Mouse (Mus musculus): ENCODE results near the gene Ptpn12. TPM values are rescaled to one million over a fixed set of nuclear protein-coding genes. Genes with fewer than 3 reads are reported as not detected.

Gene Ptpn12
- 24.6 and 25.2 TPM in 2 replicates for polyA plus RNA-seq (2016; fragmentation: Nextera tagmentation; extraction: Ambion mirVana)

DNA sequence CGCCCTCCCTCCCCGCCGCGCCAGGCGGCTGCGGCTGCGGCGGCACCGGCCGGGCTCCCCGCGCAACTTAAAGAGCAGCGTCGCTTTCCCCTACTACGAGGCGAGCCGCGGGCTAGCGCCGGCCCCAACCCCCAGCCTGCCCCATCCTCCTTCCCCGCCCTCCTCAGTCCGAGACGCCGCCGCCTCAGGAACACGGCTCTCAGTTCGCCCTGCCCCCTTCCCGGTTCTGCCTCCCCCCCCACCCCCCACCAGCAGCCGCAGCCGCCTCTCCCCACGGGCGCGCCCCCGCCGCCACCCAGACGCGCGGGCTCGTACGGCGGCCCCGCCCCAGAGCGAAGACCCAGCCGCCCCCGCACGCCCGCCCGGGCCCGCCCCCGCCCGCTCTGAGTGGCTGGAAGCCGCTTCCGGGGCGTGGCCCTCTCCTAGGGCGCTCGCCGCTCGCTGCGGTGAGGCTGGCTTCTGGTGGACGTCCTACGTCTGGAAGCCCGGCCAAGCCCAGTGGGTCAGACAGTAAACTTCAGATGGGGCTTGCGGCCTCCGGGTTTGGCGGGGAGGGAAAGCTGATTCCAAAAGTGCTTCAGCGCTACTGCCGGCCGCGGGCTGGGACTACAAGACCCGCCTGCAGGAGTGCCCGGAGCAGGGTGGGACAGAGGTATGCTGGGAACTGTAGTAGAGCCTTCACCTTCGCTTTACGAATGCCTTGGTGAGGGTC, at the start of gene Ptpn12:
Gene Ptpn12, minus strand, starts transcription at position 92 of the 712 bp plus-strand sequence.
- Histone ChIP-seq H3K27ac (peak within 1 kb of the TSS; percentile 99), H3K4me3 (peak within 1 kb of the TSS; percentile 93), H3K27me3 (ENCODE audit: low read depth, poor library complexity, severe bottlenecking) (no peaks in the 10 kb centered on the region), H3K9me3 (replicated peaks) (no peaks in the 10 kb centered on the region), H3K4me1 (peaks cover 18% of the 10 kb centered on the region), H3K36me3 (no peaks in the 10 kb centered on the region)
- peak; percentile 99 for DNase-seq (ENCODE audit: low spot score)
- under 1% methylated on average over 65 of the region's 73 CpGs for WGBS

DNA sequence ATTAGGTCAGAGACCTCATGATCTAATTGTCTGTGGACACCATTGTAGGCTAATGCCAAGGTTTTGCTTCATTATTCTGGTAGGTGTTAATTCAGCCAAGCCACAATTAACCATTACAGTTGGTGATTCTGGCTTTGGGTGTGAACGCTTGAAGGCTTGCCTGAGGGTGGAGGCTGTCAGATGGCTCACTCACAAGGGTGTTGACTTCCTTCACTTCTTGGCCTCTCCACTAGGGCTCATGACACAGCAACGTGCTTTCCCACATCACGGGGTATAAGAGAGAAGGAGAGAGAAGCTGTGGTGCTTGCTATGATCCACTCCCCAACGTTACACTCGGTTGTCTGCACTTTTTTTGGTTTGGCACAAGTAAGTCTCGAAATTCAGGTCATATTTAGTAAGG, 35.5 kb upstream of the Ptpn12 start:
- H3K27me3 ChIP-seq (ENCODE audit: low read depth, poor library complexity, severe bottlenecking), result no peaks in the 10 kb centered on the region
- no peaks in the 10 kb centered on the region for H3K36me3 ChIP-seq
- no peak overlapping the region for H3K4me3 ChIP-seq
- no peak overlapping the region for H3K27ac ChIP-seq
- WGBS, result 72% methylated on average over 6 of the region's 6 CpGs
- no peak for DNase-seq (ENCODE audit: low spot score)
- no peaks in the 10 kb centered on the region for H3K9me3 ChIP-seq (replicated peaks)
- H3K4me1 ChIP-seq, result no peaks in the 10 kb centered on the region

DNA sequence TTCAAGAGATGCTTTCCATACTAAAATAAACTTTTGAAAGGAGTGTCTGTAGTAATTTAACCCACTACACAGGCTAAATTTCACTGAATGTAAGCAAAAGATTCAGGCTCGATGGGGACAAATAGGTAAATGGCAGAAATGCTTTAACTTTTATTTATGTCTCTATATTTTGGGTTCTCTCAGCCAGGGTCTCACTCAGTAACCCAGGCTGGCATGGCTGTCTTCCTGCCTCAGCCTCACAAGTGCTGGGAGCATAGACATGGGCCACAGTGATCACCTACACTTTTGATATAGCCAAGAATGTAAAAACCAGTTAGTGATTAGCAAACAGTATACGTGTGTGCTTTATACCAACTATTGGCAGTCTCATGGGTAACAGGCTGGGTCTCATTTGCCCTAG, 1.5 kb upstream of the Ptpn12 start:
- Histone ChIP-seq H3K27ac (no peak overlapping the region), H3K4me3 (peak overlapping the region; percentile 4; the same call in 1 of the 2 replicates), H3K27me3 (ENCODE audit: low read depth, poor library complexity, severe bottlenecking) (no peaks in the 10 kb centered on the region), H3K4me1 (peaks cover 18% of the 10 kb centered on the region), H3K36me3 (no peaks in the 10 kb centered on the region), H3K9me3 (replicated peaks) (no peaks in the 10 kb centered on the region)
- DNase-seq (ENCODE audit: low spot score), result no peak
- 93% methylated on average over 2 of the region's 2 CpGs for WGBS

DNA sequence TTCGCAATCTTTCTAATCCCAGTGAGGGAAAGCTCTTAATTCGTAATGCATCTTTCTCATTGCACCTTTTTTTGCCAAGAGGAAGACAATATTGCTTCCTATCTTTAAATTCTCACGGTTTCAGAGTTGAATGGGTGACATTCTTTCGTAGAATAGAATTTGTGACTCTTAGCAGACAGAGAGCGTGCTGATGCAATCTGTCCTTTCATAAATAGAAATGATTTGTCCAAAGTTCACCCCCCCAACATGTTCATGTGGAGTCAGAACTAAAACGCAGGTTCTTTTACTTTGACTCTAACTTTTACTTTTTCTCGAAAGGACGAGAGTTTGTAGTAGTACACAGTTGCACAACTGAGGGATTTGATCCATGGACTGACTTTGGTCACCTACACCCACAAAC, 884 bp upstream of the Ptpn12 start:
- 15% methylated on average over 8 of the region's 8 CpGs for WGBS

GRCm38 (mm10) chr5:21055071-21055819, 466 bp downstream of the Ptpn12 start:
- WGBS, result under 1% methylated on average over 71 of the region's 84 CpGs
- H3K27ac ChIP-seq, result peak overlapping the region; percentile 99
- peak; percentile 79 for DNase-seq (ENCODE audit: low spot score)
- H3K4me3 ChIP-seq, result peak overlapping the region; percentile 93
- H3K9me3 ChIP-seq (replicated peaks), result no peaks in the 10 kb centered on the region
- peaks cover 18% of the 10 kb centered on the region for H3K4me1 ChIP-seq
- H3K27me3 ChIP-seq (ENCODE audit: low read depth, poor library complexity, severe bottlenecking), result no peaks in the 10 kb centered on the region
- no peaks in the 10 kb centered on the region for H3K36me3 ChIP-seq

More for the DNA sequence above, 884 bp upstream of the Ptpn12 start:
- no peaks in the 10 kb centered on the region for H3K36me3 ChIP-seq
- H3K27ac ChIP-seq, result peak overlapping the region; percentile 99
- peaks cover 18% of the 10 kb centered on the region for H3K4me1 ChIP-seq
- H3K9me3 ChIP-seq (replicated peaks), result no peaks in the 10 kb centered on the region
- peak overlapping the region; percentile 93 for H3K4me3 ChIP-seq
- no peaks in the 10 kb centered on the region for H3K27me3 ChIP-seq (ENCODE audit: low read depth, poor library complexity, severe bottlenecking)
- no peak for DNase-seq (ENCODE audit: low spot score)

DNA sequence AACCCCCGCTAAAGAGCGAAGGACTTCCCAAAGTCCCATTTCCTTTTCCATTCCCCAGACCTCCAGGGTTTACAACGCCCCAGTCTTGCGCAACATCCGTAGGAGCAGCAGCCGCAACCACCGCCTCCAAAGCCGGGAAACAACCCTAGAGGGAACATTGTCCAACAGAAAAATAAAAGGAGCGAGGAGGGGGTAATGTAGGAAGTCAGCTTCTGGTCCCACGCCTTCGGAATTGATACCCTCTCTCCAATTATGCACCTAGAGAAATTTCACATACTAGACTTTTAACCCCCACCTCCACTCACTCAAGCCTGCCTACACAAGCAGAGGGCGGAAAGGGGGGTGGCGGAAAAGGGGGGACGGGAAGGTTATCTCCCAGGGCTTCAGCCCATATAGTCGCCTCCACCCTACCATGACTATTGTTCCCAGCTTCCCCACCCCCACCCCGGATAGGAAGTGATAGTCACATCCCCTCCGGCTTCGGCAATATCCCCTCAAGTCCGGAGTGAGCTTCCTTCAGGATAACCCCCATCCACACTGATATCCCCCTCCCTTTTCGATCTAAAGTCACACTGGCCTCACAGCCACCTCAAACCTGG, 1.1 kb downstream of the Ptpn12 start:
- Histone ChIP-seq H3K4me3 (peak overlapping the region; percentile 93), H3K9me3 (replicated peaks) (no peaks in the 10 kb centered on the region), H3K4me1 (peaks cover 18% of the 10 kb centered on the region), H3K27ac (peak overlapping the region; percentile 99), H3K36me3 (no peaks in the 10 kb centered on the region), H3K27me3 (ENCODE audit: low read depth, poor library complexity, severe bottlenecking) (no peaks in the 10 kb centered on the region)
- 2% methylated on average over 20 of the region's 20 CpGs for WGBS
- peak; percentile 69 for DNase-seq (ENCODE audit: low spot score)

- Histone ChIP-seq H3K36me3 (no peaks in the 10 kb centered on the region), H3K27me3 (ENCODE audit: low read depth, poor library complexity, severe bottlenecking) (no peaks in the 10 kb centered on the region), H3K4me1 (peaks cover 18% of the 10 kb centered on the region), H3K9me3 (replicated peaks) (no peaks in the 10 kb centered on the region), H3K4me3 (peak overlapping the region; percentile 93), H3K27ac (no peak overlapping the region)
- 77% methylated on average over 3 of the region's 3 CpGs for WGBS
- DNase-seq (ENCODE audit: low spot score), result no peak
Measured at GRCm38 (mm10) chr5:21053571-21054307, 2.0 kb downstream of the Ptpn12 start.

GRCm38 (mm10) chr5:21052521-21052920, 3.2 kb downstream of the Ptpn12 start:
- Histone ChIP-seq H3K36me3 (0 out of 2 replicates have a peak, but pooled peaks cover under 1% of the 10 kb centered on the region), H3K4me3 (no peak overlapping the region), H3K27ac (no peak overlapping the region), H3K4me1 (peaks cover 18% of the 10 kb centered on the region), H3K9me3 (replicated peaks) (no peaks in the 10 kb centered on the region), H3K27me3 (ENCODE audit: low read depth, poor library complexity, severe bottlenecking) (no peaks in the 10 kb centered on the region)
- no peak for DNase-seq (ENCODE audit: low spot score)
- 95% methylated on average over 1 of the region's 1 CpGs for WGBS

DNA sequence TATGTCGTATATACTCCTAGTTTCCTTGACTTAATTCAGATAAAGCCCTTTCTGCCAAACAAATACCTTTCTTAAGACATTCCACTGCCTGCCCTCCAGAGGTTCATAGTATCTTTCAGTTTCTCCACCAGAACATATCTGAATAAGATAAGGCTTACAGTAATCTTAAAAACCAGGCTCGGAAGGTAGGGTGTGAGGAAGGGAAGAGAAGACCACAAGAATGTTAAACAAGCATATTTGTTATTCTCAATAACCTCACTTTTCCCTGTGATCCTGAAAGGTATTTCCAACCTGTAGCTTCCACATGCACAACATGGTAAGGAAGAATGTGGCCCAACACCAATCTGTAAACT, 5.0 kb downstream of the Ptpn12 start:
- DNase-seq (ENCODE audit: low spot score), result no peak
- WGBS, result 88% methylated on average over 2 of the region's 2 CpGs
- no peaks in the 10 kb centered on the region for H3K27me3 ChIP-seq (ENCODE audit: low read depth, poor library complexity, severe bottlenecking)
- no peak overlapping the region for H3K4me3 ChIP-seq
- H3K4me1 ChIP-seq, result peaks cover 10% of the 10 kb centered on the region; the same call in 1 of the 2 replicates
- H3K36me3 ChIP-seq, result peaks cover 8% of the 10 kb centered on the region; the same call in 1 of the 2 replicates
- no peak overlapping the region for H3K27ac ChIP-seq
- no peaks in the 10 kb centered on the region for H3K9me3 ChIP-seq (replicated peaks)

GRCm38 (mm10) chr5:21050061-21050769, 5.5 kb downstream of the Ptpn12 start:
- no peaks in the 10 kb centered on the region for H3K27me3 ChIP-seq (ENCODE audit: low read depth, poor library complexity, severe bottlenecking)
- H3K9me3 ChIP-seq (replicated peaks), result no peaks in the 10 kb centered on the region
- DNase-seq (ENCODE audit: low spot score), result no peak
- H3K27ac ChIP-seq, result no peak overlapping the region
- H3K4me3 ChIP-seq, result no peak overlapping the region
- WGBS, result 89% methylated on average over 6 of the region's 6 CpGs
- H3K36me3 ChIP-seq, result peaks cover 12% of the 10 kb centered on the region; the same call in 1 of the 2 replicates
- peaks cover 10% of the 10 kb centered on the region; the same call in 1 of the 2 replicates for H3K4me1 ChIP-seq

DNA sequence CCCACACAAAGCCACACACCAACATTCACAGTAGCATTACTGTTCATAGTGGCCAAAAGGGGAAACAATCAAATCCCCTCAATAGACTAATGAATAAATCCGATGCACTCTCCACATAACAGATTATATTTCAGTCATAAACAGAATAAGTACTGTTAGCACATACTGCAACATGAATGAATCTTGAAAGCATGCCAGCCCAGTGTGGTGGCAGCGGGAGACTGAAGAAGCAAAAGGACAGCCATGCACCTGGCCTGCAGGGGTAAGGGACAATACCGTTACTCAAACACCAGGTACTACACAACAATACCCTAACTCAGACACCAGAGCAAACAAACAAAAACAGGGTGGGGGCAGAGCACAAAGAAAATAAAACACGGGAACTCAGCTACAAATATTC, 6.7 kb downstream of the Ptpn12 start:
- no peak for DNase-seq (ENCODE audit: low spot score)
- Histone ChIP-seq H3K4me3 (no peak overlapping the region), H3K4me1 (peaks cover 8% of the 10 kb centered on the region; the same call in 1 of the 2 replicates), H3K36me3 (peaks cover 12% of the 10 kb centered on the region; the same call in 1 of the 2 replicates), H3K9me3 (replicated peaks) (no peaks in the 10 kb centered on the region), H3K27me3 (ENCODE audit: low read depth, poor library complexity, severe bottlenecking) (no peaks in the 10 kb centered on the region), H3K27ac (no peak overlapping the region)
- 97% methylated on average over 4 of the region's 4 CpGs for WGBS

GRCm38 (mm10) chr5:21047114-21047513, 8.6 kb downstream of the Ptpn12 start:
- Histone ChIP-seq H3K9me3 (replicated peaks) (no peaks in the 10 kb centered on the region), H3K36me3 (peaks cover 12% of the 10 kb centered on the region; the same call in 1 of the 2 replicates), H3K4me3 (no peak overlapping the region), H3K27ac (no peak overlapping the region), H3K4me1 (no peaks in the 10 kb centered on the region), H3K27me3 (ENCODE audit: low read depth, poor library complexity, severe bottlenecking) (no peaks in the 10 kb centered on the region)
- DNase-seq (ENCODE audit: low spot score), result no peak
- WGBS, result 93% methylated on average over 4 of the region's 4 CpGs
